Comparison of ENCODE assay signal across 17 mouse cellular contexts in genomic region chr4:59772171-59772879, GRCm38 (mm10). TPM values are rescaled to one million over a fixed set of nuclear protein-coding genes. Genes with fewer than 3 reads are reported as not detected.
DNase-seq lines count a peak whose midpoint lies in the region; ATAC-seq lines count a peak whose summit lies in the region.
"Had no signal": no experiment of that assay in that cellular context is flagged by ENCODE, and none has a peak within 500 bp of the region (broad histone marks: within the 10 kb centered on the region; RNA-seq: fewer than 3 reads in every experiment).

No protein-coding gene starts in this region.

- H3K4me3 ChIP-seq in forebrain, embryonic 10.5 days, result no peak overlapping the region
- no peak overlapping the region for H3K4me3 ChIP-seq in forebrain, embryonic 12.5 days (replicated peaks)
- no peak overlapping the region for H3K4me3 ChIP-seq in hindbrain, embryonic 10.5 days
- H3K4me3 ChIP-seq in hindbrain, embryonic 12.5 days, result no peak overlapping the region
- no peak overlapping the region for H3K4me3 ChIP-seq in midbrain, embryonic 12.5 days
- H3K4me3 ChIP-seq in midbrain, embryonic 14.5 days (replicated peaks; ENCODE audit: low read depth, low read length), result no peak overlapping the region
- H3K4me3 ChIP-seq: embryonic facial prominence, embryonic 13.5 days; megakaryocyte, embryonic 14.5 days had no signal

- H3K4me2 ChIP-seq in forebrain, embryonic 12.5 days, result no peak overlapping the region
- H3K4me2 ChIP-seq in hindbrain, embryonic 12.5 days (replicated peaks), result no peak overlapping the region
- H3K4me2 ChIP-seq in midbrain, embryonic 12.5 days (replicated peaks), result no peak overlapping the region
- H3K4me2 ChIP-seq in midbrain, embryonic 14.5 days (ENCODE audit: low read length), result no peak overlapping the region
- H3K4me2 ChIP-seq: embryonic facial prominence, embryonic 13.5 days had no signal

- H3K36me3 ChIP-seq in forebrain, embryonic 10.5 days (replicated peaks), result peaks cover 80% of the 10 kb centered on the region
- H3K36me3 ChIP-seq in forebrain, embryonic 12.5 days (replicated peaks), result peaks cover 39% of the 10 kb centered on the region
- peaks cover 77% of the 10 kb centered on the region for H3K36me3 ChIP-seq in hindbrain, embryonic 10.5 days
- peaks cover 33% of the 10 kb centered on the region for H3K36me3 ChIP-seq in hindbrain, embryonic 12.5 days
- peaks cover 44% of the 10 kb centered on the region for H3K36me3 ChIP-seq in midbrain, embryonic 12.5 days
- H3K36me3 ChIP-seq in midbrain, embryonic 14.5 days (ENCODE audit: control insufficient read depth, insufficient read depth, low read length), result peaks cover 43% of the 10 kb centered on the region

- 49% methylated on average over 17 of the region's 17 CpGs for WGBS in forebrain, embryonic 10.5 days
- WGBS in forebrain, embryonic 12.5 days, result 30% methylated on average over 17 of the region's 17 CpGs
- WGBS in hindbrain, embryonic 10.5 days, result 42% methylated on average over 17 of the region's 17 CpGs
- WGBS in hindbrain, embryonic 12.5 days, result 34% methylated on average over 17 of the region's 17 CpGs
- WGBS in midbrain, embryonic 12.5 days, result 30% methylated on average over 17 of the region's 17 CpGs
- WGBS in midbrain, embryonic 14.5 days, result 31% methylated on average over 17 of the region's 17 CpGs

- H3K9ac ChIP-seq in forebrain, embryonic 12.5 days, result no peak overlapping the region
- H3K9ac ChIP-seq in hindbrain, embryonic 12.5 days, result no peak overlapping the region
- H3K9ac ChIP-seq in midbrain, embryonic 12.5 days (replicated peaks), result no peak overlapping the region
- no peak overlapping the region for H3K9ac ChIP-seq in midbrain, embryonic 14.5 days (replicated peaks; ENCODE audit: low read length)
- H3K9ac ChIP-seq: embryonic facial prominence, embryonic 13.5 days had no signal

- ATAC-seq in forebrain, embryonic 12.5 days (ENCODE audit: low FRiP score), result no peak
- no peak for ATAC-seq in hindbrain, embryonic 12.5 days (ENCODE audit: low FRiP score)
- ATAC-seq in midbrain, embryonic 12.5 days (ENCODE audit: low FRiP score, low read depth), result peak; percentile 13; the same call in 1 of the 2 replicates
- ATAC-seq in midbrain, embryonic 14.5 days (ENCODE audit: low FRiP score, low TSS enrichment), result no peak
- no peak for ATAC-seq in megakaryocyte-erythroid progenitor cell, adult 5-6 weeks (replicated peaks; ENCODE audit: low FRiP score, low TSS enrichment, poor library complexity, severe bottlenecking)
- ATAC-seq: hindbrain, postnatal 0 days had no signal

- no peaks in the 10 kb centered on the region for H3K27me3 ChIP-seq in forebrain, embryonic 10.5 days (ENCODE audit: poor library complexity, severe bottlenecking)
- no peaks in the 10 kb centered on the region for H3K27me3 ChIP-seq in forebrain, embryonic 12.5 days
- H3K27me3 ChIP-seq in hindbrain, embryonic 10.5 days (ENCODE audit: insufficient read depth, poor library complexity, severe bottlenecking), result no peaks in the 10 kb centered on the region
- no peaks in the 10 kb centered on the region for H3K27me3 ChIP-seq in hindbrain, embryonic 12.5 days
- no peaks in the 10 kb centered on the region for H3K27me3 ChIP-seq in midbrain, embryonic 12.5 days
- H3K27me3 ChIP-seq in midbrain, embryonic 14.5 days (ENCODE audit: control insufficient read depth, insufficient read depth, low read length), result no peaks in the 10 kb centered on the region
- H3K27me3 ChIP-seq: embryonic facial prominence, embryonic 13.5 days; megakaryocyte, embryonic 14.5 days had no signal

- H3K27ac ChIP-seq in forebrain, embryonic 10.5 days, result peak overlapping the region; percentile 58
- no peak overlapping the region for H3K27ac ChIP-seq in forebrain, embryonic 12.5 days
- peak overlapping the region; percentile 80 for H3K27ac ChIP-seq in hindbrain, embryonic 10.5 days
- H3K27ac ChIP-seq in hindbrain, embryonic 12.5 days, result no peak overlapping the region
- 0 out of 2 replicates have a peak overlapping the region, but pooled peaks have one; percentile 8 for H3K27ac ChIP-seq in midbrain, embryonic 12.5 days (replicated peaks)
- H3K27ac ChIP-seq in midbrain, embryonic 14.5 days (replicated peaks; ENCODE audit: low read depth, low read length), result no peak overlapping the region
- H3K27ac ChIP-seq: embryonic facial prominence, embryonic 13.5 days; hindbrain, postnatal 0 days had no signal

- no peaks in the 10 kb centered on the region for H3K9me3 ChIP-seq in forebrain, embryonic 10.5 days
- no peaks in the 10 kb centered on the region for H3K9me3 ChIP-seq in forebrain, embryonic 12.5 days
- no peaks in the 10 kb centered on the region for H3K9me3 ChIP-seq in hindbrain, embryonic 10.5 days
- no peaks in the 10 kb centered on the region for H3K9me3 ChIP-seq in hindbrain, embryonic 12.5 days (replicated peaks)
- no peaks in the 10 kb centered on the region for H3K9me3 ChIP-seq in midbrain, embryonic 12.5 days
- H3K9me3 ChIP-seq in midbrain, embryonic 14.5 days (ENCODE audit: control insufficient read depth, low read length), result no peaks in the 10 kb centered on the region
- H3K9me3 ChIP-seq: embryonic facial prominence, embryonic 13.5 days; megakaryocyte, embryonic 14.5 days had no signal

- H3K4me1 ChIP-seq in forebrain, embryonic 10.5 days, result peaks cover 32% of the 10 kb centered on the region
- peaks cover 4% of the 10 kb centered on the region; the same call in 1 of the 2 replicates for H3K4me1 ChIP-seq in forebrain, embryonic 12.5 days
- H3K4me1 ChIP-seq in hindbrain, embryonic 10.5 days (replicated peaks), result peaks cover 21% of the 10 kb centered on the region
- peaks cover 2% of the 10 kb centered on the region; the same call in 1 of the 2 replicates for H3K4me1 ChIP-seq in hindbrain, embryonic 12.5 days
- H3K4me1 ChIP-seq in midbrain, embryonic 12.5 days, result peaks cover 8% of the 10 kb centered on the region; the same call in 1 of the 2 replicates
- H3K4me1 ChIP-seq in midbrain, embryonic 14.5 days (ENCODE audit: control insufficient read depth, insufficient read depth, low read length), result no peaks in the 10 kb centered on the region
- H3K4me1 ChIP-seq: embryonic facial prominence, embryonic 13.5 days had no signal

- no peak for DNase-seq in forebrain, embryonic 10.5 days (ENCODE audit: extremely low spot score, low spot score)
- DNase-seq in hindbrain, embryonic 10.5 days (ENCODE audit: low spot score), result peak; percentile 47
- no peak for DNase-seq in midbrain, embryonic 14.5 days
- DNase-seq: B cell, adult 2 months; cerebellum, postnatal 25 days; gastrocnemius, postnatal 25 days; kidney, adult 18-20 months; kidney, postnatal 14 days; right cerebral cortex, postnatal 14 days; thymus, postnatal 25 days had no signal

RNA-seq across cellular contexts. Expression of gene Inip, which starts 29.1 kb away (rescaled TPM):
- 102 and 111 TPM in 2 replicates for polyA plus RNA-seq in forebrain, embryonic 10.5 days (2016; fragmentation: Nextera tagmentation; extraction: Ambion mirVana)
- 100 and 111 TPM in 2 replicates for polyA plus RNA-seq in forebrain, embryonic 12.5 days (2016; fragmentation: Nextera tagmentation; extraction: Ambion mirVana)
- polyA plus RNA-seq in hindbrain, embryonic 10.5 days (2016; fragmentation: Nextera tagmentation; extraction: Ambion mirVana), result 86.7 and 103 TPM in 2 replicates
- polyA plus RNA-seq in hindbrain, embryonic 12.5 days (2016; fragmentation: Nextera tagmentation; extraction: Ambion mirVana), result 78.4 and 80.1 TPM in 2 replicates
- polyA plus RNA-seq in midbrain, embryonic 12.5 days (2016; fragmentation: Nextera tagmentation; extraction: Ambion mirVana), result 94.5 and 101 TPM in 2 replicates
- 55.7 and 64.6 TPM in 2 replicates for polyA plus RNA-seq in midbrain, embryonic 14.5 days (2014; fragmentation: Nextera tagmentation; extraction: Ambion mirVana)
- 44.1 and 47.2 TPM in 2 replicates for total RNA-seq in megakaryocyte-erythroid progenitor cell, adult 5-6 weeks (2014; fragmentation: Nextera tagmentation)
- 41.4 and 52.0 TPM in 2 replicates for total RNA-seq in megakaryocyte-erythroid progenitor cell, adult 5-6 weeks (2017)

RNA-seq across cellular contexts. Expression of gene Snx30, which starts 33.3 kb away (rescaled TPM):
- polyA plus RNA-seq in forebrain, embryonic 10.5 days (2016; fragmentation: Nextera tagmentation; extraction: Ambion mirVana), result 5.7 and 5.8 TPM in 2 replicates
- 12.1 and 13.4 TPM in 2 replicates for polyA plus RNA-seq in forebrain, embryonic 12.5 days (2016; fragmentation: Nextera tagmentation; extraction: Ambion mirVana)
- polyA plus RNA-seq in hindbrain, embryonic 10.5 days (2016; fragmentation: Nextera tagmentation; extraction: Ambion mirVana), result 14.4 and 14.6 TPM in 2 replicates
- 14.7 and 17.3 TPM in 2 replicates for polyA plus RNA-seq in hindbrain, embryonic 12.5 days (2016; fragmentation: Nextera tagmentation; extraction: Ambion mirVana)
- polyA plus RNA-seq in midbrain, embryonic 12.5 days (2016; fragmentation: Nextera tagmentation; extraction: Ambion mirVana), result 14.5 and 18.4 TPM in 2 replicates
- polyA plus RNA-seq in midbrain, embryonic 14.5 days (2014; fragmentation: Nextera tagmentation; extraction: Ambion mirVana), result 22.7 and 23.4 TPM in 2 replicates
- 6.6 and 11.2 TPM in 2 replicates for total RNA-seq in megakaryocyte-erythroid progenitor cell, adult 5-6 weeks (2014; fragmentation: Nextera tagmentation)
- 4.9 and 13.2 TPM in 2 replicates for total RNA-seq in megakaryocyte-erythroid progenitor cell, adult 5-6 weeks (2017)

Comparison
In these comparisons a context has a peak if more than half of its experiments do, and no peak if none do; other contexts are left out.
1. H3K27ac ChIP-seq: peak in forebrain, embryonic 10.5 days (single experiment), hindbrain, embryonic 10.5 days (single experiment) and midbrain, embryonic 12.5 days (single experiment); none in forebrain, embryonic 12.5 days (single experiment), hindbrain, embryonic 12.5 days (single experiment) and midbrain, embryonic 14.5 days (single experiment).